Mouse (Mus musculus) testis, postnatal 10 days (tissue): ENCODE data around the gene Gm26741.
A peak's percentile ranks its signal among the peaks of the same experiment; 100 is the strongest.
"Not testable (repeated sequence)": the region's sequence is repeated elsewhere in the genome, so short reads cannot be mapped to it uniquely, and the experiment has no call there.

Experiments used
- DNase-seq: peaks from one replicate; pipeline ENCODE4 v3.0.0; 2021; ENCODE audit warnings: low spot score

Gm26741 gene

DNA sequence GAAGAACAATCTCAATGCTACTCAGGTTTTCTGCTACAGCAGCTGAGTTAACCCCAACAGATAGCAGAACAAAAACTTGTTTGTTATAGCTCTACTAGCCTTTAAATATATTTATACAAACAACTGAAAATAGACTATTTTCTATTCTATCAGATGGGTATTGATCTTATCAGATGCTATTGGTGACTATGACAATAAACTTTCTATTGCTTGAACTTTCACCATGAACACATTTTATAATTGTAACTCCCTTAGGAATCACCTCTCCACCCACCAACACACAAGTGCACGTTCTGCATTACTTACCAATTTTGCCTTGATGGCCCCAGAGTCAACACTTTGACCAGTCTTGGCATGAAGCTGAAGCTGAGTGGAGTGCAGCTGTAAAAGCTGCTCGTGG is at the start of gene Gm26741:
TSS of gene Gm26741 (plus strand) at position 301 of the 400 bp plus-strand sequence.
- DNase-seq = no peak

- no peak for DNase-seq
Measured at GRCm38 (mm10) chr10:52309196-52309595, 49.4 kb upstream of the Gm26741 start.

DNA sequence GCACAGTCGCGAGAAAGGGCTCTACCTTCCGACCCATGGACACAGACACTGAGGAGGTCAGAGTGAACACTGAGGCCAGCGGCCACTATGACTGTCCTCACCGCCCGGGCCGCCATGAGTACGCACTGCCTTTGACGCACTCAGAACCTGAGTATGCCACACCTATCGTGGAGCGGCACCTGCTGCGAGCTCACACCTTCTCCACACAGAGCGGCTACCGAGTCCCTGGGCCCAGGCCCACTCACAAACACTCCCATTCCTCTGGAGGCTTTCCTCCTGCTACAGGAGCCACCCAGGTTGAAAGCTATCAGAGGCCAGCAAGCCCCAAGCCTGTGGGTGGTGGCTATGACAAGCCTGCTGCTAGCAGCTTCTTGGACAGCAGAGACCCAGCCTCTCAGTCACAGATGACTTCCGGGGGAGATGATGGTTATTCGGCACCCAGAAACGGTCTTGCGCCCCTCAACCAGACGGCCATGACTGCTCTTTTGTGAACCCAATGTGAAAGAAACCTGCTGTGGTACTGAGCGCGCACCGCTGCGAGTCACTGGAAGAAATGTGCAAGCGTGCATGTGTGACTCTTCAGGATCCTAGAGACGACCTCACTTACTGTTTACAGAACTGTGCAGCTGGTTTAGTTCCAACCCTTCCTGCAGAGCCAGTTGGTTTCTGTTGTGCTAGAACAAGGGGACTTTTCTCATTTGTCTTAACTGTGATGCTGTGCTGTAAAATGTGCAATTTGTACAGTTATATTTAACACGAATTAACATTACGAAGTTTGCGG is 38.9 kb upstream of the Gm26741 start:
- no peak for DNase-seq

GRCm38 (mm10) chr10:52321918-52322317 is 36.6 kb upstream of the Gm26741 start:
- no peak for DNase-seq

DNA sequence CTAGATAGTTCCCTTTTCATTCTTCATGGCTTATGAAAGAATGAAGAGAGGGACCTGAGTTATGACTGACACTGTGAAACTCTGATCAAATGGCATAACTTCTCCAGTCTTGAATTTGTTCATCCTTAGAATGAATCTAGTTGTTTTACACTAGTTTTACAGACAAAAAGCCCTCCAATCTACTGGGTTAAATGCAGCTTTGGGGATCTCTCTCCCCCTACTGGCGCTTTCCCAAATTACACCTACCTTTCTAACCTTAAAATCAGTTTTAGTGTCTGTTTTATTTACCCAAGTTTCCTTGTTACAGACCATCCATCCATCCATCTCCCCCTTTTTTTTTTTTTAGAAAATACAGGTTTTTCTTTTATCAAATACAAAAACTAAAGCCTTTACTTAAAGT is 27.6 kb upstream of the Gm26741 start:
- DNase-seq = peak; percentile 66

GRCm38 (mm10) chr10:52343324-52343723 is 15.2 kb upstream of the Gm26741 start:
- not testable (repeated sequence) for DNase-seq

- DNase-seq = no peak
Measured at GRCm38 (mm10) chr10:52353184-52353583, 5.4 kb upstream of the Gm26741 start.

- no peak for DNase-seq
Measured at GRCm38 (mm10) chr10:52360241-52360735, 1.7 kb downstream of the Gm26741 start.

GRCm38 (mm10) chr10:52360862-52361609 is 2.5 kb downstream of the Gm26741 start:
- no peak for DNase-seq

- DNase-seq = no peak
Measured at GRCm38 (mm10) chr10:52368376-52368775, 9.8 kb downstream of the Gm26741 start.

DNA sequence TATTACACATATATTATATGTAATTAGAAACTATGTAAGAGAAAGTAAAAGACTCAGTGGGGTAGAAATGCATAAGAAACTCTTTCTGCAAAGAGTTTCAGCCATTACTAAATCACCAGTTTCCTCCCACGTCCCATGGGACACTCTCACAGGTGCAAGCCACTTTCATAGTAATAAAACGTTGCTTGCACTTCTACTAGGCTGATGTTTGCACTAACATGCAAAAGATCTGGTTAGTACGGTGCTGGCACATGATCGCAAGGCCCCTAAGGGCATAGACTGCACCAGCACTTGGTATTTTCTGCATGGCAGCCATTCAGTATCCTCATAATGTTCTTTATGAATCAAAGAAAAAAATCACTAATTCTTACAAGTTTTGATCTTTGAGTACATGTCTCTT is 15.3 kb downstream of the Gm26741 start:
- no peak for DNase-seq

GRCm38 (mm10) chr10:52374651-52375050 is 16.1 kb downstream of the Gm26741 start:
- DNase-seq = no peak

- DNase-seq = no peak
Measured at GRCm38 (mm10) chr10:52376422-52376821, 17.9 kb downstream of the Gm26741 start.

- no peak for DNase-seq
Measured at GRCm38 (mm10) chr10:52377813-52378212, 19.2 kb downstream of the Gm26741 start.

DNA sequence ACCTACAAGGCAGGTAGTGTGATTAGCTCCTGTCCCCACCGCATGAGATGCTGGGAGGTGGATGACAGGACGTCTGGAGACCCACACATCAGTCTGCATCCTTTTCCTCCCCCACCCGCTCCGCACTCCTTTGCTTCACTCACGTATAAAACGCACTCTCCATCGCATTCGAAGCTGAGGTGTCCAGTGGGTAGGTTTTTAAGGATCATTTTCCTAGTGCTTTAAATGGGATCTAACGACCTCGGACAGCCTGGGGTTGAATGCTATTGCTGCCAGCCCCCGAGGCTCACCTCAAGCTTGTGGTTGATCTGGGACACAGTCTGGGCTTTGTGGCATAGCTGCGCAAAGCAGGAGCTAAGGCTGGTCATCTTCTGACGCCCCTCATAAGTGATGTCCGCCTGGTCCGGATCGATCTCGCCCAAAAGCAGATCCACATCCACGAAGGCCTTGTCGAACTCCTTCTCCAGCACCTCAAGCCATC is 22.8 kb downstream of the Gm26741 start:
- DNase-seq = no peak

- DNase-seq = peak; percentile 99
Measured at GRCm38 (mm10) chr10:52381845-52382591, 23.5 kb downstream of the Gm26741 start, which contains the start of gene Gopc. Gopc (minus strand) TSS chr10:52382124.

- no peak for DNase-seq
Measured at GRCm38 (mm10) chr10:52383022-52383421, 24.5 kb downstream of the Gm26741 start.

- DNase-seq = no peak
Measured at GRCm38 (mm10) chr10:52383522-52383921, 25.0 kb downstream of the Gm26741 start.

DNA sequence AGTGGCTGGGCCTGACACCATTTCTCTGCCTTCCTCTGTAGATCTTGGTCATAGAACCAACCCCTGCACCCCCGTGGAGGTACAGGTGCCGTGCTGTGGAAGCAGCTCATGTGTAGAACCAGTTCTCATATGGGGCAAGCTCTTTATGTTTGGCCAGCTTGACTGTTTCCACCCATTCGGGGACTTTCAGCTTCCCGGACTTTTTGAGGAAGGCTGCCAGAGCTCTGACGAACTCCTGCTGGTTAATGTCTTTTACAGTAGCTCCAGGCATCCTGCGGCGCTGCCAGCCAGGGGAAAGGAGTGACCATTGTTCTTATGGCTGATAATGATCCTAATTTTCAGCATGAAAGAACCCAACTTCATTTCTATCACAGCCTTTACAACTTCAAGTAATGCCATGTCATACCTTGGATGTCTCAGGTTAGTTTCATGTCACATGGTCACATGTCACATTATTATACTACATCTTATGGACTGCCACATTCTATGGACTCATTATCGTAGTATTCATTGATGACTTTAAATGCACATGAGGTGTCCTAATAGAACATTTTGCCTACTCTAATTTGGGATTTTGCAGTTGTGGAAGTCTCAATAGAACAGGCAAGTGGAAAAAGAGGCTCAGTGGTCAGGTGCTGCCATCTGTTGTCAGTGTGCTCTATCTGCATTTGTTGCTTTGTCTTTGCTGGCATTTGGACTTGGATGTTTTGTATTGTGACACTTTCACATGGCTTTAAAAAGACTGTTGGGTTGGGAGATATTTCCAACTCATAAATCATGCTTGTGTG is 26.4 kb downstream of the Gm26741 start:
- DNase-seq = peak; percentile 57

GRCm38 (mm10) chr10:52387192-52387591 is 28.6 kb downstream of the Gm26741 start:
- DNase-seq = no peak

DNA sequence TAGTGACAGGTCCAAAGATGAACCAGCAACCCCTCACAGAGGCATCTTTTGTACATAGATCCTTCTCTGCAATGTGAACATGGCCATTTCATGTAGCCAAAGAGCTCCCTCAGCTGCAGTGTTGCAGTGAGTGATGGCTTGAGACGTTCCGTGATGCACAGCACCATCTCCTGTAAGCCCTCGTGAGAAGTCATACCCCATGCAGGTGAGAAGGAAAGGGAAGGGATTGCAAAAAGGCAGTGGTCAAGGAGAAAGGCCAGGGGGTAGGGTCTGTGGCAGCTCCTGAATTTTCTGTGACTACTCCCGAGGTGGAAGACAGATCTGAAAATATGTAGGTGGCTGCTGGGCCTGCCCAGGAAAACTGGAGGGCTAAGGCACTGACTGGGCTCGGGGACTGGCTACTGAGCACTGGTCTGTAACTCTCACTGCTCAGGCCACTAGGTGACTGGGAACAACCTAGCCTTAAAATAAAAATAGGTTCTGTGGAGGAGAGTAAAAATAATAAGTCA is 30.4 kb downstream of the Gm26741 start, which contains the start of gene Nepn:
TSS of gene Nepn (plus strand) at position 51 of the 509 bp plus-strand sequence.
- no peak for DNase-seq
